15 mouse cellular contexts compared by ENCODE assay signal in genomic region chr19:8594518-8594917, GRCm38 (mm10). TPM values are rescaled to one million over a fixed set of nuclear protein-coding genes. Genes with fewer than 3 reads are reported as not detected.
A peak's percentile ranks its signal among the peaks of the same experiment; 100 is the strongest.
DNase-seq lines count a peak whose midpoint lies in the region; ATAC-seq and TF ChIP-seq lines count a peak whose summit lies in the region.
"Had no signal": no experiment of that assay in that cellular context is flagged by ENCODE, and none has a peak within 500 bp of the region (broad histone marks: within the 10 kb centered on the region; RNA-seq: fewer than 3 reads in every experiment).

No protein-coding gene starts in this region.

- H3K36me3 ChIP-seq in hindbrain, embryonic 10.5 days: no peaks in the 10 kb centered on the region
- H3K36me3 ChIP-seq in hindbrain, embryonic 16.5 days (ENCODE audit: control insufficient read depth, insufficient read depth, low read length): no peaks in the 10 kb centered on the region
- no peaks in the 10 kb centered on the region for H3K36me3 ChIP-seq in lung, embryonic 16.5 days (ENCODE audit: control insufficient read depth, insufficient read depth, low read length)
- H3K36me3 ChIP-seq in liver, embryonic 15.5 days (replicated peaks): no peaks in the 10 kb centered on the region
- H3K36me3 ChIP-seq in stomach, postnatal 0 days (ENCODE audit: control insufficient read depth, insufficient read depth, low read length): no peaks in the 10 kb centered on the region

- no peak for TF ChIP-seq POLR2A in lung, adult 2 months (IDR thresholded peaks at IDR 0.05; ENCODE audit: borderline replicate concordance, extremely low read depth, low read depth, low read length)

- H3K27ac ChIP-seq in hindbrain, embryonic 10.5 days: no peak overlapping the region
- H3K27ac ChIP-seq in hindbrain, embryonic 16.5 days (ENCODE audit: low read depth, low read length): no peak overlapping the region
- H3K27ac ChIP-seq in lung, embryonic 16.5 days (ENCODE audit: low read length): no peak overlapping the region
- H3K27ac ChIP-seq in liver, embryonic 15.5 days (replicated peaks): no peak overlapping the region
- H3K27ac ChIP-seq in stomach, postnatal 0 days (replicated peaks): no peak overlapping the region

- WGBS in hindbrain, embryonic 10.5 days: 2% methylated on average over 1 of the region's 1 CpGs
- 0% methylated on average over 1 of the region's 1 CpGs for WGBS in hindbrain, embryonic 16.5 days
- WGBS in lung, embryonic 16.5 days: 7% methylated on average over 1 of the region's 1 CpGs
- 4% methylated on average over 1 of the region's 1 CpGs for WGBS in lung, adult 2 months
- 10% methylated on average over 1 of the region's 1 CpGs for WGBS in liver, embryonic 15.5 days (ENCODE audit: insufficient replicate concordance)
- WGBS in stomach, postnatal 0 days: 12% methylated on average over 1 of the region's 1 CpGs

- H3K9ac ChIP-seq in hindbrain, embryonic 16.5 days (ENCODE audit: low read depth, low read length): no peak overlapping the region
- no peak overlapping the region for H3K9ac ChIP-seq in lung, embryonic 16.5 days (ENCODE audit: low read length)
- H3K9ac ChIP-seq in liver, embryonic 15.5 days: no peak overlapping the region
- H3K9ac ChIP-seq in stomach, postnatal 0 days (ENCODE audit: low read length): no peak overlapping the region

- DNase-seq in hindbrain, embryonic 10.5 days (ENCODE audit: low spot score): peak; percentile 26
- no peak for DNase-seq in lung, adult 2 months
- DNase-seq in embryo, embryonic 11 days: peak; percentile 54
- no peak for DNase-seq in layer of hippocampus, adult 11-12 months (ENCODE audit: low spot score)
- no peak for DNase-seq in stomach, postnatal 0 days (ENCODE audit: low spot score)
- DNase-seq: cerebellum, adult 2 months; left cerebral cortex, postnatal 4 days; lung, postnatal 14 days; thymus, postnatal 25 days had no signal

- ATAC-seq in hindbrain, embryonic 16.5 days: no peak
- 0 out of 2 replicates have a peak, but pooled peaks have one; percentile 20 for ATAC-seq in lung, embryonic 16.5 days (ENCODE audit: low read depth)
- ATAC-seq in liver, embryonic 15.5 days (ENCODE audit: insufficient read depth): 0 out of 2 replicates have a peak, but pooled peaks have one; percentile 32
- ATAC-seq in stomach, postnatal 0 days (ENCODE audit: low FRiP score, low TSS enrichment): no peak
- ATAC-seq: midbrain, embryonic 16.5 days had no signal

- no peaks in the 10 kb centered on the region for H3K27me3 ChIP-seq in hindbrain, embryonic 10.5 days (ENCODE audit: insufficient read depth, poor library complexity, severe bottlenecking)
- no peaks in the 10 kb centered on the region for H3K27me3 ChIP-seq in hindbrain, embryonic 16.5 days (replicated peaks; ENCODE audit: control insufficient read depth, insufficient read depth, low read length)
- no peaks in the 10 kb centered on the region for H3K27me3 ChIP-seq in lung, embryonic 16.5 days (ENCODE audit: control insufficient read depth, insufficient read depth, low read depth, low read length)
- no peaks in the 10 kb centered on the region; the same call in 1 of the 2 replicates for H3K27me3 ChIP-seq in liver, embryonic 15.5 days
- no peaks in the 10 kb centered on the region for H3K27me3 ChIP-seq in stomach, postnatal 0 days (ENCODE audit: control insufficient read depth, insufficient read depth, low read length)

- no peak overlapping the region for H3K4me2 ChIP-seq in hindbrain, embryonic 16.5 days (ENCODE audit: low read length)
- H3K4me2 ChIP-seq in lung, embryonic 16.5 days (ENCODE audit: low read depth, low read length): no peak overlapping the region
- H3K4me2 ChIP-seq in liver, embryonic 15.5 days: no peak overlapping the region
- H3K4me2 ChIP-seq in stomach, postnatal 0 days (replicated peaks; ENCODE audit: low read depth): no peak overlapping the region

- peaks cover 23% of the 10 kb centered on the region for H3K4me1 ChIP-seq in hindbrain, embryonic 10.5 days (replicated peaks)
- peaks cover 3% of the 10 kb centered on the region; the same call in 1 of the 2 replicates for H3K4me1 ChIP-seq in hindbrain, embryonic 16.5 days (ENCODE audit: control insufficient read depth, insufficient read depth, low read depth, low read length)
- H3K4me1 ChIP-seq in lung, embryonic 16.5 days (replicated peaks; ENCODE audit: control insufficient read depth, insufficient read depth, low read length): peaks cover 8% of the 10 kb centered on the region
- no peaks in the 10 kb centered on the region for H3K4me1 ChIP-seq in lung, adult 2 months (ENCODE audit: control insufficient read depth, insufficient read depth, low read length)
- peaks cover 28% of the 10 kb centered on the region for H3K4me1 ChIP-seq in liver, embryonic 15.5 days (replicated peaks)
- H3K4me1 ChIP-seq in stomach, postnatal 0 days (replicated peaks; ENCODE audit: control insufficient read depth, insufficient read depth): no peaks in the 10 kb centered on the region

- H3K9me3 ChIP-seq in hindbrain, embryonic 10.5 days: no peaks in the 10 kb centered on the region
- no peaks in the 10 kb centered on the region for H3K9me3 ChIP-seq in hindbrain, embryonic 16.5 days (ENCODE audit: control insufficient read depth, low read length)
- H3K9me3 ChIP-seq in lung, embryonic 16.5 days (ENCODE audit: control insufficient read depth, low read length): no peaks in the 10 kb centered on the region
- no peaks in the 10 kb centered on the region for H3K9me3 ChIP-seq in liver, embryonic 15.5 days (replicated peaks)
- H3K9me3 ChIP-seq in stomach, postnatal 0 days (ENCODE audit: control insufficient read depth, low read length): no peaks in the 10 kb centered on the region

- no peak for TF ChIP-seq EP300 in stomach, postnatal 0 days (optimal IDR thresholded peaks at IDR 0.05)

- no peak overlapping the region for H3K4me3 ChIP-seq in hindbrain, embryonic 10.5 days
- no peak overlapping the region for H3K4me3 ChIP-seq in hindbrain, embryonic 16.5 days (ENCODE audit: low read length)
- no peak overlapping the region for H3K4me3 ChIP-seq in lung, embryonic 16.5 days (ENCODE audit: low read length)
- H3K4me3 ChIP-seq in lung, adult 2 months (replicated peaks; ENCODE audit: extremely low read depth, low read depth, low read length): no peak overlapping the region
- H3K4me3 ChIP-seq in liver, embryonic 15.5 days (replicated peaks): no peak overlapping the region
- H3K4me3 ChIP-seq in stomach, postnatal 0 days (ENCODE audit: low read depth, low read length): no peak overlapping the region

- no peak for TF ChIP-seq CTCF in lung, adult 2 months (IDR thresholded peaks at IDR 0.05; ENCODE audit: insufficient read depth, low read length)
- no peak for TF ChIP-seq CTCF in stomach, postnatal 0 days (IDR thresholded peaks at IDR 0.05; ENCODE audit: low read depth)

RNA-seq across cellular contexts. Expression of gene Slc22a8, which starts 3.5 kb away (rescaled TPM):
- 0.09 and 0.21 TPM in 2 replicates for polyA plus RNA-seq in hindbrain, embryonic 10.5 days (2016; fragmentation: Nextera tagmentation; extraction: Ambion mirVana)
- 15.9 and 16.1 TPM in 2 replicates for polyA plus RNA-seq in hindbrain, embryonic 16.5 days (2015; fragmentation: Nextera tagmentation; extraction: Ambion mirVana)
- 0.09 and 0.11 TPM in 2 replicates for polyA plus RNA-seq in lung, embryonic 16.5 days (2015; fragmentation: Nextera tagmentation; extraction: Ambion mirVana)
- 0.07 TPM in 1 of 2 replicates, not detected in the other for polyA plus RNA-seq in lung, adult 2 months (2012; rRNA removed)
- 2.1 and 2.3 TPM in 2 replicates for polyA plus RNA-seq in liver, embryonic 15.5 days (2015; fragmentation: Nextera tagmentation; extraction: Ambion mirVana)
- polyA plus RNA-seq in stomach, postnatal 0 days (2015; fragmentation: Nextera tagmentation; extraction: Ambion mirVana): 0.06 TPM in 1 of 2 replicates, not detected in the other
- polyA plus RNA-seq: C2C12 had no signal

RNA-seq across cellular contexts. Expression of gene Slc22a6, which starts 23.3 kb away (rescaled TPM):
- polyA plus RNA-seq in hindbrain, embryonic 10.5 days (2016; fragmentation: Nextera tagmentation; extraction: Ambion mirVana): 0.14 and 0.16 TPM in 2 replicates
- 8.7 and 14.9 TPM in 2 replicates for polyA plus RNA-seq in hindbrain, embryonic 16.5 days (2015; fragmentation: Nextera tagmentation; extraction: Ambion mirVana)
- polyA plus RNA-seq in lung, embryonic 16.5 days (2015; fragmentation: Nextera tagmentation; extraction: Ambion mirVana): not detected in 2 replicates
- polyA plus RNA-seq in lung, adult 2 months (2012; rRNA removed): not detected in 2 replicates
- polyA plus RNA-seq in liver, embryonic 15.5 days (2015; fragmentation: Nextera tagmentation; extraction: Ambion mirVana): 0.02 TPM in 1 of 2 replicates, not detected in the other
- polyA plus RNA-seq in stomach, postnatal 0 days (2015; fragmentation: Nextera tagmentation; extraction: Ambion mirVana): not detected in 2 replicates
- polyA plus RNA-seq: C2C12; heart, embryonic 16.5 days had no signal

Comparison
In these comparisons a context has a peak if more than half of its experiments do, and no peak if none do; other contexts are left out.
1. DNase-seq: peak in hindbrain, embryonic 10.5 days (single experiment) and embryo, embryonic 11 days (single experiment); none in lung, adult 2 months (single experiment), layer of hippocampus, adult 11-12 months (single experiment) and stomach, postnatal 0 days (single experiment).
2. ATAC-seq: peak in lung, embryonic 16.5 days (single experiment) and liver, embryonic 15.5 days (single experiment); none in hindbrain, embryonic 16.5 days (single experiment) and stomach, postnatal 0 days (single experiment).